Mouse (Mus musculus) cortical plate, adult 2 months (tissue): ENCODE data around the gene Serp2.

ENCODE experiments used
- CTCF ChIP-seq: fragments of 200-500 bp; IDR thresholded peaks from 2 replicates; pipeline ENCODE4 v1.5.1; 2011; ENCODE audit warnings: mild to moderate bottlenecking, control low read depth, low read length; ENCODE audit not compliant: insufficient read depth; ENCODE audit errors: extremely low read depth
- POLR2A ChIP-seq: fragments of 200-500 bp; IDR thresholded peaks from 2 replicates; pipeline ENCODE4 v1.6.1; 2011; ENCODE audit warnings: mild to moderate bottlenecking, low read length, control low read depth; ENCODE audit not compliant: insufficient read depth; ENCODE audit errors: extremely low read depth

- TF ChIP-seq CTCF (no peak), POLR2A (no peak)
Measured at GRCm38 (mm10) chr14:76499492-76499891, 57.2 kb downstream of the Serp2 start.
